Mouse (Mus musculus): ENCODE data around the gene BC053393. TPM values are rescaled to one million over a fixed set of nuclear protein-coding genes. Genes with fewer than 3 reads are reported as not detected.
"Not testable (repeated sequence)": the region's sequence is repeated elsewhere in the genome, so short reads cannot be mapped to it uniquely, and the experiment has no call there.

BC053393 gene
- polyA plus RNA-seq, 1 experiment from 2014 or later = not detected

GRCm38 (mm10) chr11:46580428-46580827 lies 9.1 kb downstream of the BC053393 start:
- H3K36me3 ChIP-seq (replicated peaks) = no peaks in the 10 kb centered on the region
- H3K4me3 ChIP-seq = no peak overlapping the region
- DNase-seq (ENCODE audit: low spot score) = no peak
- WGBS = 88% methylated on average over 3 of the region's 3 CpGs
- no peaks in the 10 kb centered on the region for H3K4me1 ChIP-seq
- H3K27me3 ChIP-seq (replicated peaks; ENCODE audit: low read depth, poor library complexity, severe bottlenecking) = no peaks in the 10 kb centered on the region
- no peak overlapping the region for H3K27ac ChIP-seq (replicated peaks)
- no peaks in the 10 kb centered on the region for H3K9me3 ChIP-seq

- no peaks in the 10 kb centered on the region for H3K36me3 ChIP-seq (replicated peaks)
- DNase-seq (ENCODE audit: low spot score) = no peak
- no peaks in the 10 kb centered on the region for H3K9me3 ChIP-seq
- H3K27ac ChIP-seq (replicated peaks) = no peak overlapping the region
- no peak overlapping the region for H3K4me3 ChIP-seq
- 88% methylated on average over 5 of the region's 5 CpGs for WGBS
- no peaks in the 10 kb centered on the region for H3K27me3 ChIP-seq (replicated peaks; ENCODE audit: low read depth, poor library complexity, severe bottlenecking)
- no peaks in the 10 kb centered on the region for H3K4me1 ChIP-seq
These were observed 11.4 kb downstream of the BC053393 start for GRCm38 (mm10) chr11:46582741-46583140.

- 85% methylated on average over 2 of the region's 2 CpGs for WGBS
These were observed 21.1 kb downstream of the BC053393 start for GRCm38 (mm10) chr11:46592416-46592815.

GRCm38 (mm10) chr11:46619929-46620328 lies 48.6 kb downstream of the BC053393 start:
- WGBS = 84% methylated on average over 1 of the region's 1 CpGs
- Histone ChIP-seq H3K4me1 (no peaks in the 10 kb centered on the region), H3K9me3 (no peaks in the 10 kb centered on the region), H3K36me3 (replicated peaks) (no peaks in the 10 kb centered on the region), H3K27ac (replicated peaks) (no peak overlapping the region), H3K27me3 (replicated peaks; ENCODE audit: low read depth, poor library complexity, severe bottlenecking) (no peaks in the 10 kb centered on the region), H3K4me3 (no peak overlapping the region)
- no peak for DNase-seq (ENCODE audit: low spot score)

More at GRCm38 (mm10) chr11:46592416-46592815, 21.1 kb downstream of the BC053393 start:
- Histone ChIP-seq H3K4me3 (no peak overlapping the region), H3K4me1 (no peaks in the 10 kb centered on the region), H3K36me3 (replicated peaks) (no peaks in the 10 kb centered on the region), H3K27ac (replicated peaks) (no peak overlapping the region), H3K9me3 (no peaks in the 10 kb centered on the region), H3K27me3 (replicated peaks; ENCODE audit: low read depth, poor library complexity, severe bottlenecking) (no peaks in the 10 kb centered on the region)
- no peak for DNase-seq (ENCODE audit: low spot score)

- Histone ChIP-seq H3K36me3 (replicated peaks) (no peaks in the 10 kb centered on the region), H3K27ac (replicated peaks) (no peak overlapping the region), H3K4me3 (no peak overlapping the region), H3K27me3 (replicated peaks; ENCODE audit: low read depth, poor library complexity, severe bottlenecking) (no peaks in the 10 kb centered on the region), H3K4me1 (no peaks in the 10 kb centered on the region), H3K9me3 (no peaks in the 10 kb centered on the region)
- 70% methylated on average over 7 of the region's 7 CpGs for WGBS
- no peak for DNase-seq (ENCODE audit: low spot score)
These were observed 49.3 kb downstream of the BC053393 start for GRCm38 (mm10) chr11:46620414-46621168.

GRCm38 (mm10) chr11:46629211-46629795 lies 58.0 kb downstream of the BC053393 start, which contains the start of gene Dppa1:
Gene Dppa1 (minus strand): TSS chr11:46629261.
- H3K4me3 ChIP-seq = no peak within 1 kb of the TSS
- no peak within 1 kb of the TSS for H3K27ac ChIP-seq (replicated peaks)
- no peak for DNase-seq (ENCODE audit: low spot score)
- 61% methylated on average over 2 of the region's 2 CpGs for WGBS
- H3K36me3 ChIP-seq (replicated peaks) = no peaks in the 10 kb centered on the region
- H3K4me1 ChIP-seq = no peaks in the 10 kb centered on the region
- no peaks in the 10 kb centered on the region for H3K9me3 ChIP-seq
- H3K27me3 ChIP-seq (replicated peaks; ENCODE audit: low read depth, poor library complexity, severe bottlenecking) = no peaks in the 10 kb centered on the region

- H3K9me3 ChIP-seq = no peaks in the 10 kb centered on the region
- no peaks in the 10 kb centered on the region for H3K4me1 ChIP-seq
- H3K4me3 ChIP-seq = no peak overlapping the region
- peak; percentile 28 for DNase-seq (ENCODE audit: low spot score)
- H3K27me3 ChIP-seq (replicated peaks; ENCODE audit: low read depth, poor library complexity, severe bottlenecking) = no peaks in the 10 kb centered on the region
- H3K36me3 ChIP-seq (replicated peaks) = no peaks in the 10 kb centered on the region
- no peak overlapping the region for H3K27ac ChIP-seq (replicated peaks)
- WGBS = 38% methylated on average over 3 of the region's 3 CpGs
These were observed 60.3 kb downstream of the BC053393 start for GRCm38 (mm10) chr11:46631635-46632034.

GRCm38 (mm10) chr11:46635516-46635915 lies 64.2 kb downstream of the BC053393 start:
- WGBS = 90% methylated on average over 4 of the region's 4 CpGs
- not testable (repeated sequence) for H3K4me3 ChIP-seq; DNase-seq (ENCODE audit: low spot score)

GRCm38 (mm10) chr11:46636568-46636967 lies 65.2 kb downstream of the BC053393 start:
- no peak overlapping the region for H3K27ac ChIP-seq (replicated peaks)

More at GRCm38 (mm10) chr11:46635516-46635915, 64.2 kb downstream of the BC053393 start:
- H3K36me3 ChIP-seq (replicated peaks); H3K27me3 ChIP-seq (replicated peaks; ENCODE audit: low read depth, poor library complexity, severe bottlenecking); H3K9me3 ChIP-seq; H3K4me1 ChIP-seq; H3K27ac ChIP-seq (replicated peaks): not testable (repeated sequence)

More at GRCm38 (mm10) chr11:46636568-46636967, 65.2 kb downstream of the BC053393 start:
- Histone ChIP-seq H3K4me1 (no peaks in the 10 kb centered on the region), H3K4me3 (no peak overlapping the region), H3K9me3 (no peaks in the 10 kb centered on the region), H3K27me3 (replicated peaks; ENCODE audit: low read depth, poor library complexity, severe bottlenecking) (no peaks in the 10 kb centered on the region), H3K36me3 (replicated peaks) (no peaks in the 10 kb centered on the region)
- WGBS = 82% methylated on average over 3 of the region's 3 CpGs
- DNase-seq (ENCODE audit: low spot score) = no peak

Other genes starting within 250 kb of the BC053393 start
- 0.04 and 0.05 TPM in 2 replicates for gene Itk, start 182.0 kb upstream of the BC053393 start, polyA plus RNA-seq (2016; fragmentation: Nextera tagmentation; extraction: Ambion mirVana)
- gene Fam71b, start 175.0 kb upstream of the BC053393 start, polyA plus RNA-seq (2016; fragmentation: Nextera tagmentation; extraction: Ambion mirVana) = not detected in 2 replicates
- gene Med7, start 134.6 kb upstream of the BC053393 start, polyA plus RNA-seq (2016; fragmentation: Nextera tagmentation; extraction: Ambion mirVana) = 90.5 and 92.0 TPM in 2 replicates
- 0.08 TPM in 1 of 2 replicates, not detected in the other for gene Havcr2, start 116.6 kb upstream of the BC053393 start, polyA plus RNA-seq (2016; fragmentation: Nextera tagmentation; extraction: Ambion mirVana)
- gene Gm12169, start 47.3 kb upstream of the BC053393 start, polyA plus RNA-seq (2016; fragmentation: Nextera tagmentation; extraction: Ambion mirVana) = not detected in 2 replicates
- gene Dppa1, start 57.7 kb downstream of the BC053393 start, polyA plus RNA-seq (2016; fragmentation: Nextera tagmentation; extraction: Ambion mirVana) = not detected in 2 replicates
- gene Timd2, start 135.5 kb downstream of the BC053393 start, polyA plus RNA-seq (2016; fragmentation: Nextera tagmentation; extraction: Ambion mirVana) = 0.15 TPM in 1 of 2 replicates, not detected in the other
- gene Havcr1, start 163.5 kb downstream of the BC053393 start, polyA plus RNA-seq (2016; fragmentation: Nextera tagmentation; extraction: Ambion mirVana) = not detected in 2 replicates
- 0.27 TPM in 1 of 2 replicates, not detected in the other for gene Timd4, start 239.3 kb downstream of the BC053393 start, polyA plus RNA-seq (2016; fragmentation: Nextera tagmentation; extraction: Ambion mirVana)

Measured in embryonic facial prominence, embryonic 10.5 days (tissue).